Mouse (Mus musculus) limb, embryonic 12.5 days (tissue): ENCODE measurements around the gene Gpx2. TPM values are rescaled to one million over a fixed set of nuclear protein-coding genes. Genes with fewer than 3 reads are reported as not detected.

Experiments used
- ATAC-seq: fragments of 200-750 bp; cut with Nextera tagmentation; 2 replicates; pipeline ENCODE4 v1.8.0; 2017; ENCODE audit warnings: low read depth, moderate TSS enrichment; ENCODE audit not compliant: insufficient number of reproducible peaks, insufficient read depth, low FRiP score, low TSS enrichment
- H3K27ac ChIP-seq: fragments of 300-500 bp; sonication (generic); 2 replicates; pipeline ENCODE4 v1.5.1; 2016; ENCODE audit warnings: mild to moderate bottlenecking, moderate library complexity
- H3K27me3 ChIP-seq: fragments of 300-500 bp; sonication (generic); 2 replicates; pipeline ENCODE4 v1.6.1; 2016; ENCODE audit warnings: mild to moderate bottlenecking, moderate library complexity
- H3K36me3 ChIP-seq: fragments of 300-500 bp; sonication (generic); 2 replicates; pipeline ENCODE4 v1.6.1; 2016; ENCODE audit warnings: mild to moderate bottlenecking, moderate library complexity
- H3K4me1 ChIP-seq: fragments of 300-500 bp; sonication (generic); replicated peaks from 2 replicates; pipeline ENCODE4 v1.6.1; 2016
- H3K4me2 ChIP-seq: fragments of 300-500 bp; sonication (generic); 2 replicates; pipeline ENCODE4 v1.6.1; 2016; ENCODE audit warnings: mild to moderate bottlenecking, moderate library complexity
- H3K4me3 ChIP-seq: fragments of 300-500 bp; sonication (generic); replicated peaks from 2 replicates; pipeline ENCODE4 v1.5.1; 2016; ENCODE audit warnings: mild to moderate bottlenecking
- H3K9ac ChIP-seq: fragments of 300-500 bp; sonication (generic); replicated peaks from 2 replicates; pipeline ENCODE4 v1.6.1; 2016; ENCODE audit warnings: mild to moderate bottlenecking, moderate library complexity
- H3K9me3 ChIP-seq: fragments of 300-500 bp; sonication (generic); 2 replicates; pipeline ENCODE4 v1.6.1; 2016; ENCODE audit warnings: mild to moderate bottlenecking, moderate library complexity
- WGBS: fragments of 180-500 bp; shearing (Covaris S2); methylation state at CpG from one replicate; pipeline ENCODE4 v1.1.7; 2016; 5-methylcytosine and 5-hydroxymethylcytosine counted together
- polyA plus RNA-seq: library from polyadenylated mRNA; unstranded; fragments of >200 nt; fragmentation: Nextera tagmentation; extraction: Ambion mirVana; gene quantifications from 2 replicates; pipeline ENCODE4 v1.2.1, GENCODE M21; 2016

Gene Gpx2
- polyA plus RNA-seq, result 0.65 and 1.2 TPM in 2 replicates

DNA sequence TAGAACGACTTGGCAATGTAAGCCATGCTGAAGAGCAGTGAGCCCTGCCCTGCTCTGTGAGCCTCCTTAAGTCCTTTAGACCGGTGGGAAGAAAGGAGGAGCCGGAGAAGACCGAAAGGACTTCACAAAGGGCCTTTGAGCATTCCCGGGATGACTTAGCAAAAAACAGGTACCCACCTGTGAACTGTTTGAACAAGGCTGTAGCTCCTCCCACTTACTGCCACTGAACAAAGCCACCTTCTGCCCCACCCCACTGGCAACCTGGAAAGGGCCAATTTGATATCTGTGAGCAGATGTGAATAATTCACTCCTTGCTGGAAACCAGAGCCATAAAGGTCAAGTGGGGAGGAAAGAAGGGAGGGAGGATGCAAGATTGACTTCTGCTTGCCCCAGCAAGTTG, at the start of gene Gpx2:
Gpx2 (minus strand) TSS at position 205 of the 400 bp plus-strand sequence.
- H3K4me2 ChIP-seq, result no peak within 1 kb of the TSS
- no peak within 1 kb of the TSS for H3K27ac ChIP-seq
- no peak for ATAC-seq
- 77% methylated on average over 5 of the region's 5 CpGs for WGBS
- no peaks in the 10 kb centered on the region for H3K36me3 ChIP-seq
- peaks cover 7% of the 10 kb centered on the region; the same call in 1 of the 2 replicates for H3K4me1 ChIP-seq
- H3K9me3 ChIP-seq, result no peaks in the 10 kb centered on the region
- H3K9ac ChIP-seq, result no peak within 1 kb of the TSS
- no peaks in the 10 kb centered on the region for H3K27me3 ChIP-seq
- H3K4me3 ChIP-seq, result no peak within 1 kb of the TSS

DNA sequence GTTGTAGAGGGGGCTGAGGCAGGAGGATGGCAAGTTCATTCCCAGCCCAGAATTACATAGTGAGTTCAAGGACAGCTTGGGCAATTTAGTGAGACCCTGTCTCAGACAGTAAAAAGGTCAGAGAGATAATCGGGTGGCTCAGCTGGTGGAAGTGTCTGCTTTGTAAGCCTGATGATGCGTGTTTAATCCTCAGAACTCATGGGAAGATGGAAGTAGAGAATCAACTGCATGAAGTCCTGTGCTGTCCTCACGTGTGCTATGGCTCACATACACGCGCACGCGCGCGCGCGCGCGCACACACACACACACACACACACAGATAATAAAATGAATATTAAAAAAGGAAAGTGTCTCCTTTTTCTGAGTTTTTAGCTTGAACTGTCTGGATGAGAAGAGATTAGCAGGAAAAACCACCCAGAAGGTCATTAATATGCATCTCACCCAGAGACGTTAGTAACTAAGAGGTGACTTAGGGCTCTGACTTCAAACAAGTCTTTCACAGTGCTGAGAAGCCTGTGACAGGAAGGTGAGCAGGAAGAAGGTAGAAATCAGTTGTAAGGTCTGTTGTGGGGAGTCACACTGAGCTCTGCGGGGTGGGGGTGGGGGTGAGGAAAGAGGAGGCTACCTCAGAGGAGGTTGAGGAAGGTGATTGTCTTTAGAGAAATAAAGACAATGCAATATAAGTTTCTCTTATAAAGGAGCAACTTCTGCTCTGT, 49.1 kb upstream of the Gpx2 start:
- H3K36me3 ChIP-seq, result peaks cover 4% of the 10 kb centered on the region; the same call in 1 of the 2 replicates
- H3K4me3 ChIP-seq, result no peak overlapping the region
- no peak overlapping the region for H3K9ac ChIP-seq
- ATAC-seq, result no peak
- no peak overlapping the region for H3K4me2 ChIP-seq
- WGBS, result 87% methylated on average over 15 of the region's 15 CpGs
- H3K9me3 ChIP-seq, result no peaks in the 10 kb centered on the region
- no peaks in the 10 kb centered on the region for H3K27me3 ChIP-seq
- H3K4me1 ChIP-seq, result 0 out of 2 replicates have a peak, but pooled peaks cover 5% of the 10 kb centered on the region
- H3K27ac ChIP-seq, result no peak overlapping the region

DNA sequence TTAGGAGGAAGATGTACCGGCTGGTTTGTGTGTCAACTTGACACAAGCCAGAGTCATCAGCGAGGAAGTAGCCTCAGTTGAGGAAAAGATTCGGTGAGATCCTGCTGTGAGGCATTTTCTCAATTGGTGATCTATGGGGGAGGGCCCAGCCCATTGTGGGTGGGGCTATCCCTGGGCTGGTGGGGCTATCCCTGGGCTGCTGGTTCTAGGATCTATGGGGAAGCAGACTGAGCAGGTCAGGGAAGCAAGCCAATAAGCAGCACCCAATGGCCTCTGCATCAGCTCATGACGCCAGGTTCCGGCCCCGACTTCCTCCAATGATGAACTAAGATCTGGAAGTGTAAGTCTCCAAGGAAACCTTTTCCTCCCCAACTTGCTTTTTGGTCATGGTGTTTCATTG, 44.7 kb upstream of the Gpx2 start:
- H3K9me3 ChIP-seq, result no peaks in the 10 kb centered on the region
- H3K4me3 ChIP-seq, result no peak overlapping the region
- peaks cover 4% of the 10 kb centered on the region; the same call in 1 of the 2 replicates for H3K36me3 ChIP-seq
- no peak overlapping the region for H3K9ac ChIP-seq
- no peaks in the 10 kb centered on the region for H3K27me3 ChIP-seq
- H3K27ac ChIP-seq, result no peak overlapping the region
- no peak overlapping the region for H3K4me2 ChIP-seq
- 73% methylated on average over 6 of the region's 6 CpGs for WGBS
- H3K4me1 ChIP-seq, result peaks cover 7% of the 10 kb centered on the region
- no peak for ATAC-seq

GRCm38 (mm10) chr12:76839298-76839697, 43.9 kb upstream of the Gpx2 start:
- peaks cover 4% of the 10 kb centered on the region; the same call in 1 of the 2 replicates for H3K36me3 ChIP-seq
- H3K27ac ChIP-seq, result no peak overlapping the region
- WGBS, result 94% methylated on average over 4 of the region's 4 CpGs
- H3K27me3 ChIP-seq, result no peaks in the 10 kb centered on the region; the same call in 1 of the 2 replicates
- no peak overlapping the region for H3K9ac ChIP-seq
- H3K4me1 ChIP-seq, result peaks cover 7% of the 10 kb centered on the region
- no peak for ATAC-seq
- H3K4me3 ChIP-seq, result no peak overlapping the region
- no peak overlapping the region for H3K4me2 ChIP-seq
- no peaks in the 10 kb centered on the region for H3K9me3 ChIP-seq

- peaks cover 7% of the 10 kb centered on the region for H3K4me1 ChIP-seq
- H3K9ac ChIP-seq, result peak overlapping the region; percentile 66
- H3K4me3 ChIP-seq, result peak overlapping the region; percentile 60
- no peaks in the 10 kb centered on the region for H3K9me3 ChIP-seq
- no peak for ATAC-seq
- no peaks in the 10 kb centered on the region; the same call in 1 of the 2 replicates for H3K27me3 ChIP-seq
- peak overlapping the region; percentile 74 for H3K4me2 ChIP-seq
- peaks cover 3% of the 10 kb centered on the region; the same call in 1 of the 2 replicates for H3K36me3 ChIP-seq
- peak overlapping the region; percentile 64; the same call in 1 of the 2 replicates for H3K27ac ChIP-seq
- WGBS, result 14% methylated on average over 21 of the region's 21 CpGs
Observed at GRCm38 (mm10) chr12:76837844-76838650, 42.7 kb upstream of the Gpx2 start.

GRCm38 (mm10) chr12:76837101-76837843, 41.9 kb upstream of the Gpx2 start:
- Histone ChIP-seq H3K4me2 (peak overlapping the region; percentile 74), H3K9me3 (no peaks in the 10 kb centered on the region), H3K9ac (peak overlapping the region; percentile 66), H3K36me3 (no peaks in the 10 kb centered on the region), H3K4me3 (peak overlapping the region; percentile 60), H3K4me1 (peaks cover 7% of the 10 kb centered on the region), H3K27ac (peak overlapping the region; percentile 64; the same call in 1 of the 2 replicates), H3K27me3 (no peaks in the 10 kb centered on the region; the same call in 1 of the 2 replicates)
- WGBS, result under 1% methylated on average over 43 of the region's 43 CpGs
- peak; percentile 98 for ATAC-seq

GRCm38 (mm10) chr12:76832704-76833103, 37.4 kb upstream of the Gpx2 start:
- Histone ChIP-seq H3K9ac (no peak overlapping the region), H3K4me3 (no peak overlapping the region), H3K9me3 (no peaks in the 10 kb centered on the region), H3K27me3 (no peaks in the 10 kb centered on the region; the same call in 1 of the 2 replicates), H3K36me3 (no peaks in the 10 kb centered on the region), H3K4me1 (no peaks in the 10 kb centered on the region), H3K27ac (no peak overlapping the region), H3K4me2 (no peak overlapping the region)
- 6% methylated on average over 3 of the region's 3 CpGs for WGBS
- ATAC-seq, result no peak

DNA sequence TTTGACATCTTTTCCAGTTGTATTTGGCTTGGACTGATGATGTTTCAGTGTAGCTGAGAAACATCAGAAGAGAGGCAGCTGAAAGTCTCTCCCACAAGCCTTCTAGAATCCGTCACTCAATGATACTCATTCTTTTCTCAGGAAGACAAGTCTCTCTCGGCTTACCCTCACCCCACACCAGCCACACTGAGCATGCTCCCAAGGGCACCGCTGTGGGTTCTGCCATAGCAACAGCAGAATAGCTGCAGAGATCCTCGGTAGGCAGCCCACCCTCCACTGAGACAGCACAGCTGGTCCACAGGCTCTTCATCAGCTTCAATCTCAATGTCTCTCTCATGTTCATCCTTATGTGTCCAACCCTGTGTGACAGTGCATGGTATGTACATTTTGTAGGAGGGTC, 29.9 kb upstream of the Gpx2 start:
- H3K27me3 ChIP-seq, result peaks cover 40% of the 10 kb centered on the region
- 83% methylated on average over 4 of the region's 4 CpGs for WGBS
- no peak for ATAC-seq

GRCm38 (mm10) chr12:76822651-76823041, 27.3 kb upstream of the Gpx2 start, which contains the start of gene Rab15:
Gene Rab15 (minus strand): TSS chr12:76822908.
- Histone ChIP-seq H3K4me2 (peak within 1 kb of the TSS; percentile 93), H3K9me3 (no peaks in the 10 kb centered on the region), H3K4me3 (peak within 1 kb of the TSS; percentile 71), H3K4me1 (peaks cover 22% of the 10 kb centered on the region), H3K36me3 (no peaks in the 10 kb centered on the region), H3K27me3 (peaks cover 50% of the 10 kb centered on the region), H3K27ac (no peak within 1 kb of the TSS), H3K9ac (peak within 1 kb of the TSS; percentile 90)
- ATAC-seq, result peak; percentile 43; the same call in 1 of the 2 replicates
- 2% methylated on average over 17 of the region's 17 CpGs for WGBS

More for the DNA sequence above, 29.9 kb upstream of the Gpx2 start:
- H3K9me3 ChIP-seq, result no peaks in the 10 kb centered on the region
- no peak overlapping the region for H3K4me2 ChIP-seq
- H3K36me3 ChIP-seq, result no peaks in the 10 kb centered on the region
- H3K4me3 ChIP-seq, result no peak overlapping the region
- no peak overlapping the region for H3K9ac ChIP-seq
- no peak overlapping the region for H3K27ac ChIP-seq
- peaks cover 18% of the 10 kb centered on the region; the same call in 1 of the 2 replicates for H3K4me1 ChIP-seq

GRCm38 (mm10) chr12:76822002-76822650, 26.8 kb upstream of the Gpx2 start:
- under 1% methylated on average over 66 of the region's 66 CpGs for WGBS
- no peaks in the 10 kb centered on the region for H3K9me3 ChIP-seq
- no peak overlapping the region for H3K27ac ChIP-seq
- peaks cover 24% of the 10 kb centered on the region for H3K4me1 ChIP-seq
- H3K36me3 ChIP-seq, result no peaks in the 10 kb centered on the region
- peaks cover 50% of the 10 kb centered on the region for H3K27me3 ChIP-seq
- H3K9ac ChIP-seq, result peak overlapping the region; percentile 90
- H3K4me2 ChIP-seq, result peak overlapping the region; percentile 93
- ATAC-seq, result peak; percentile 43
- H3K4me3 ChIP-seq, result peak overlapping the region; percentile 71
